In genomic region chr16:34066922-34067321, GRCm38 (mm10) we compare ENCODE assay signal across 13 mouse cellular contexts.
DNase-seq lines count a peak whose midpoint lies in the region; ATAC-seq lines count a peak whose summit lies in the region.
"Had no signal": no experiment of that assay in that cellular context is flagged by ENCODE, and none has a peak within 500 bp of the region (broad histone marks: within the 10 kb centered on the region; RNA-seq: fewer than 3 reads in every experiment).

No protein-coding gene starts in this region.

- H3K27me3 ChIP-seq in kidney, embryonic 15.5 days = no peaks in the 10 kb centered on the region
- H3K27me3 ChIP-seq in heart, embryonic 12.5 days (replicated peaks) = no peaks in the 10 kb centered on the region
- H3K27me3 ChIP-seq: hindbrain, embryonic 13.5 days; lung, embryonic 15.5 days; midbrain, embryonic 12.5 days had no signal

- no peaks in the 10 kb centered on the region for H3K9me3 ChIP-seq in kidney, embryonic 15.5 days (replicated peaks)
- H3K9me3 ChIP-seq in heart, embryonic 12.5 days (replicated peaks) = no peaks in the 10 kb centered on the region
- H3K9me3 ChIP-seq: hindbrain, embryonic 13.5 days; lung, embryonic 15.5 days; midbrain, embryonic 12.5 days had no signal

- no peak overlapping the region for H3K9ac ChIP-seq in kidney, embryonic 15.5 days
- peak overlapping the region; percentile 29; the same call in 1 of the 2 replicates for H3K9ac ChIP-seq in heart, embryonic 12.5 days
- H3K9ac ChIP-seq: hindbrain, embryonic 13.5 days; lung, embryonic 15.5 days; midbrain, embryonic 12.5 days had no signal

- no peaks in the 10 kb centered on the region for H3K36me3 ChIP-seq in kidney, embryonic 15.5 days
- H3K36me3 ChIP-seq in heart, embryonic 12.5 days = peaks cover 7% of the 10 kb centered on the region; the same call in 1 of the 2 replicates
- H3K36me3 ChIP-seq: hindbrain, embryonic 13.5 days; lung, embryonic 15.5 days; midbrain, embryonic 12.5 days had no signal

- H3K27ac ChIP-seq in kidney, embryonic 15.5 days = no peak overlapping the region
- H3K27ac ChIP-seq in heart, embryonic 12.5 days (ENCODE audit: poor library complexity, severe bottlenecking) = peak overlapping the region; percentile 91
- H3K27ac ChIP-seq: hindbrain, embryonic 13.5 days; kidney, postnatal 0 days; lung, embryonic 15.5 days; midbrain, embryonic 12.5 days had no signal

- no peak overlapping the region for H3K4me3 ChIP-seq in kidney, embryonic 15.5 days (replicated peaks)
- no peak overlapping the region for H3K4me3 ChIP-seq in heart, embryonic 12.5 days
- H3K4me3 ChIP-seq: hindbrain, embryonic 13.5 days; lung, embryonic 15.5 days; midbrain, embryonic 12.5 days had no signal

- no peaks in the 10 kb centered on the region for H3K4me1 ChIP-seq in kidney, embryonic 15.5 days
- H3K4me1 ChIP-seq in heart, embryonic 12.5 days (replicated peaks) = peaks cover 31% of the 10 kb centered on the region
- H3K4me1 ChIP-seq: midbrain, embryonic 12.5 days had no signal

- peak; percentile 57 for DNase-seq in kidney, adult 9 months
- DNase-seq in gastrocnemius, postnatal 25 days = peak; percentile 47
- peak; percentile 22 for DNase-seq in lung, postnatal 14 days
- DNase-seq in right cerebral cortex, postnatal 14 days = no peak
- DNase-seq in right cerebral cortex, postnatal 4 days = no peak
- DNase-seq: cerebellum, adult 18-20 months; layer of hippocampus, postnatal 36 days had no signal

- H3K4me2 ChIP-seq in kidney, embryonic 15.5 days = no peak overlapping the region
- no peak overlapping the region for H3K4me2 ChIP-seq in heart, embryonic 12.5 days
- H3K4me2 ChIP-seq: hindbrain, embryonic 13.5 days; lung, embryonic 15.5 days; midbrain, embryonic 12.5 days had no signal

- no peak for ATAC-seq in kidney, embryonic 15.5 days (replicated peaks; ENCODE audit: low FRiP score)
- peak; percentile 61; the same call in 1 of the 2 replicates for ATAC-seq in heart, embryonic 12.5 days (ENCODE audit: insufficient number of reproducible peaks, low FRiP score)

Comparison
In these comparisons a context has a peak if more than half of its experiments do, and no peak if none do; other contexts are left out.
1. DNase-seq: peak in kidney, adult 9 months (single experiment), gastrocnemius, postnatal 25 days (single experiment) and lung, postnatal 14 days (single experiment); none in right cerebral cortex, postnatal 14 days (single experiment) and right cerebral cortex, postnatal 4 days (single experiment).